Mouse (Mus musculus): ENCODE data around the gene Tanc2. TPM values are rescaled to one million over a fixed set of nuclear protein-coding genes. Genes with fewer than 3 reads are reported as not detected.

Gene Tanc2
- polyA plus RNA-seq, 1 experiment from 2014 or later: 22.3 TPM

GRCm38 (mm10) chr11:105968948-105969347 is 379.2 kb downstream of the Tanc2 start:
- no peak overlapping the region for H3K27ac ChIP-seq (ENCODE audit: low read depth, low read length)
- no peak overlapping the region for H3K9ac ChIP-seq (ENCODE audit: low read depth, low read length)
- peaks cover 6% of the 10 kb centered on the region for H3K4me1 ChIP-seq (replicated peaks; ENCODE audit: control insufficient read depth, insufficient read depth, low read length)
- DNase-seq (ENCODE audit: low spot score) (no peak), ATAC-seq (ENCODE audit: low FRiP score) (no peak)
- no peak overlapping the region for H3K4me3 ChIP-seq (ENCODE audit: low read depth, low read length)
- H3K27me3 ChIP-seq (ENCODE audit: control insufficient read depth, insufficient read depth, low read length): peaks cover 25% of the 10 kb centered on the region
- H3K9me3 ChIP-seq (ENCODE audit: control insufficient read depth, low read length): no peaks in the 10 kb centered on the region
- H3K36me3 ChIP-seq (ENCODE audit: control insufficient read depth, insufficient read depth, low read length): no peaks in the 10 kb centered on the region
- H3K4me2 ChIP-seq (replicated peaks; ENCODE audit: low read depth, low read length): no peak overlapping the region
- WGBS: 48% methylated on average over 10 of the region's 10 CpGs

GRCm38 (mm10) chr11:105969516-105969915 is 379.7 kb downstream of the Tanc2 start:
- peaks cover 25% of the 10 kb centered on the region for H3K27me3 ChIP-seq (ENCODE audit: control insufficient read depth, insufficient read depth, low read length)
- no peak for DNase-seq (ENCODE audit: low spot score)

GRCm38 (mm10) chr11:105974593-105974992 is 384.8 kb downstream of the Tanc2 start:
- WGBS: 94% methylated on average over 6 of the region's 6 CpGs
- Histone ChIP-seq H3K4me2 (replicated peaks; ENCODE audit: low read depth, low read length) (no peak overlapping the region), H3K36me3 (ENCODE audit: control insufficient read depth, insufficient read depth, low read length) (no peaks in the 10 kb centered on the region), H3K4me3 (ENCODE audit: low read depth, low read length) (no peak overlapping the region), H3K4me1 (replicated peaks; ENCODE audit: control insufficient read depth, insufficient read depth, low read length) (no peaks in the 10 kb centered on the region), H3K9me3 (ENCODE audit: control insufficient read depth, low read length) (no peaks in the 10 kb centered on the region), H3K27ac (ENCODE audit: low read depth, low read length) (no peak overlapping the region), H3K9ac (ENCODE audit: low read depth, low read length) (no peak overlapping the region), H3K27me3 (ENCODE audit: control insufficient read depth, insufficient read depth, low read length) (peaks cover 1% of the 10 kb centered on the region; the same call in 1 of the 2 replicates)
- no peak for ATAC-seq (ENCODE audit: low FRiP score)
- DNase-seq (ENCODE audit: low spot score): no peak

More at GRCm38 (mm10) chr11:105969516-105969915, 379.7 kb downstream of the Tanc2 start:
- H3K4me2 ChIP-seq (replicated peaks; ENCODE audit: low read depth, low read length): no peak overlapping the region
- peaks cover 6% of the 10 kb centered on the region for H3K4me1 ChIP-seq (replicated peaks; ENCODE audit: control insufficient read depth, insufficient read depth, low read length)
- H3K4me3 ChIP-seq (ENCODE audit: low read depth, low read length): no peak overlapping the region
- H3K27ac ChIP-seq (ENCODE audit: low read depth, low read length): no peak overlapping the region
- 79% methylated on average over 1 of the region's 1 CpGs for WGBS
- no peaks in the 10 kb centered on the region for H3K36me3 ChIP-seq (ENCODE audit: control insufficient read depth, insufficient read depth, low read length)
- no peak overlapping the region for H3K9ac ChIP-seq (ENCODE audit: low read depth, low read length)
- no peak for ATAC-seq (ENCODE audit: low FRiP score)
- no peaks in the 10 kb centered on the region for H3K9me3 ChIP-seq (ENCODE audit: control insufficient read depth, low read length)

GRCm38 (mm10) chr11:105975050-105975449 is 385.3 kb downstream of the Tanc2 start:
- H3K9me3 ChIP-seq (ENCODE audit: control insufficient read depth, low read length): no peaks in the 10 kb centered on the region
- no peaks in the 10 kb centered on the region for H3K36me3 ChIP-seq (ENCODE audit: control insufficient read depth, insufficient read depth, low read length)
- H3K4me2 ChIP-seq (replicated peaks; ENCODE audit: low read depth, low read length): no peak overlapping the region
- WGBS: 83% methylated on average over 3 of the region's 3 CpGs
- H3K27me3 ChIP-seq (ENCODE audit: control insufficient read depth, insufficient read depth, low read length): no peaks in the 10 kb centered on the region
- DNase-seq (ENCODE audit: low spot score): no peak
- no peak overlapping the region for H3K27ac ChIP-seq (ENCODE audit: low read depth, low read length)
- H3K4me1 ChIP-seq (replicated peaks; ENCODE audit: control insufficient read depth, insufficient read depth, low read length): no peaks in the 10 kb centered on the region
- no peak for ATAC-seq (ENCODE audit: low FRiP score)
- H3K9ac ChIP-seq (ENCODE audit: low read depth, low read length): no peak overlapping the region
- no peak overlapping the region for H3K4me3 ChIP-seq (ENCODE audit: low read depth, low read length)

GRCm38 (mm10) chr11:105975636-105976035 is 385.9 kb downstream of the Tanc2 start:
- H3K4me1 ChIP-seq (replicated peaks; ENCODE audit: control insufficient read depth, insufficient read depth, low read length): no peaks in the 10 kb centered on the region
- WGBS: 93% methylated on average over 5 of the region's 5 CpGs
- DNase-seq (ENCODE audit: low spot score): no peak

GRCm38 (mm10) chr11:105978232-105978631 is 388.4 kb downstream of the Tanc2 start:
- no peak for DNase-seq (ENCODE audit: low spot score)
- H3K4me3 ChIP-seq (ENCODE audit: low read depth, low read length): no peak overlapping the region
- H3K27ac ChIP-seq (ENCODE audit: low read depth, low read length): no peak overlapping the region
- H3K4me2 ChIP-seq (replicated peaks; ENCODE audit: low read depth, low read length): no peak overlapping the region
- no peaks in the 10 kb centered on the region for H3K36me3 ChIP-seq (ENCODE audit: control insufficient read depth, insufficient read depth, low read length)
- no peaks in the 10 kb centered on the region for H3K4me1 ChIP-seq (replicated peaks; ENCODE audit: control insufficient read depth, insufficient read depth, low read length)
- no peaks in the 10 kb centered on the region for H3K9me3 ChIP-seq (ENCODE audit: control insufficient read depth, low read length)
- no peak overlapping the region for H3K9ac ChIP-seq (ENCODE audit: low read depth, low read length)
- WGBS: 79% methylated on average over 2 of the region's 2 CpGs
- H3K27me3 ChIP-seq (ENCODE audit: control insufficient read depth, insufficient read depth, low read length): no peaks in the 10 kb centered on the region
- ATAC-seq (ENCODE audit: low FRiP score): no peak

More at GRCm38 (mm10) chr11:105975636-105976035, 385.9 kb downstream of the Tanc2 start:
- ATAC-seq (ENCODE audit: low FRiP score): no peak
- Histone ChIP-seq H3K36me3 (ENCODE audit: control insufficient read depth, insufficient read depth, low read length) (no peaks in the 10 kb centered on the region), H3K27ac (ENCODE audit: low read depth, low read length) (no peak overlapping the region), H3K9ac (ENCODE audit: low read depth, low read length) (no peak overlapping the region), H3K4me3 (ENCODE audit: low read depth, low read length) (no peak overlapping the region), H3K27me3 (ENCODE audit: control insufficient read depth, insufficient read depth, low read length) (no peaks in the 10 kb centered on the region), H3K4me2 (replicated peaks; ENCODE audit: low read depth, low read length) (no peak overlapping the region), H3K9me3 (ENCODE audit: control insufficient read depth, low read length) (no peaks in the 10 kb centered on the region)

- Histone ChIP-seq H3K4me2 (replicated peaks; ENCODE audit: low read depth, low read length) (no peak overlapping the region), H3K4me1 (replicated peaks; ENCODE audit: control insufficient read depth, insufficient read depth, low read length) (no peaks in the 10 kb centered on the region), H3K9me3 (ENCODE audit: control insufficient read depth, low read length) (no peaks in the 10 kb centered on the region), H3K27ac (ENCODE audit: low read depth, low read length) (no peak overlapping the region), H3K9ac (ENCODE audit: low read depth, low read length) (no peak overlapping the region), H3K36me3 (ENCODE audit: control insufficient read depth, insufficient read depth, low read length) (no peaks in the 10 kb centered on the region), H3K27me3 (ENCODE audit: control insufficient read depth, insufficient read depth, low read length) (no peaks in the 10 kb centered on the region), H3K4me3 (ENCODE audit: low read depth, low read length) (no peak overlapping the region)
- no peak for ATAC-seq (ENCODE audit: low FRiP score)
- WGBS: 77% methylated on average over 5 of the region's 5 CpGs
- no peak for DNase-seq (ENCODE audit: low spot score)
These were observed 388.8 kb downstream of the Tanc2 start for GRCm38 (mm10) chr11:105978634-105979033.

Other genes starting within 250 kb of the Tanc2 start
- 0.29 and 0.37 TPM in 2 replicates for gene March10, start 133.3 kb upstream of the Tanc2 start, polyA plus RNA-seq (2014; fragmentation: Nextera tagmentation; extraction: Ambion mirVana)

Measured in hindbrain, embryonic 11.5 days (tissue).